Mouse (Mus musculus) lung, postnatal 0 days (tissue): ENCODE results near the gene Slc50a1.

ENCODE experiments used
- CTCF ChIP-seq: IDR thresholded peaks from 2 replicates; pipeline ENCODE4 v1.5.1; 2016; ENCODE audit warnings: antibody characterized with exemption, mild to moderate bottlenecking
- EP300 ChIP-seq: IDR thresholded peaks from 2 replicates; pipeline ENCODE4 v1.6.1; 2016; ENCODE audit warnings: antibody characterized with exemption, mild to moderate bottlenecking, control low read depth

- peak; percentile 52 for TF ChIP-seq CTCF
- TF ChIP-seq EP300, result no peak
Observed at GRCm38 (mm10) chr3:89233562-89234110, 36.7 kb downstream of the Slc50a1 start.
